Mouse (Mus musculus) G1E (cell line): ENCODE results near the gene Otop1.

Experiments used
- CTCF ChIP-seq: IDR thresholded peaks from 2 replicates; pipeline ENCODE4 v1.5.1; 2012; ENCODE audit warnings: low read depth, low read length, inconsistent platforms, mixed read lengths
- GATA2 ChIP-seq: IDR thresholded peaks from 2 replicates; pipeline ENCODE4 v1.6.1; 2012; ENCODE audit warnings: low read depth, low read length, inconsistent platforms, borderline replicate concordance
- POLR2AphosphoS5 ChIP-seq: IDR thresholded peaks from 2 replicates; pipeline ENCODE4 v1.6.1; 2012; ENCODE audit warnings: low read depth, low read length, inconsistent platforms; ENCODE audit not compliant: insufficient replicate concordance
- TAL1 ChIP-seq: conservative IDR thresholded peaks from 2 replicates; pipeline ENCODE4 v1.6.1; 2012; ENCODE audit warnings: low read depth, low read length, inconsistent platforms, mixed read lengths

DNA sequence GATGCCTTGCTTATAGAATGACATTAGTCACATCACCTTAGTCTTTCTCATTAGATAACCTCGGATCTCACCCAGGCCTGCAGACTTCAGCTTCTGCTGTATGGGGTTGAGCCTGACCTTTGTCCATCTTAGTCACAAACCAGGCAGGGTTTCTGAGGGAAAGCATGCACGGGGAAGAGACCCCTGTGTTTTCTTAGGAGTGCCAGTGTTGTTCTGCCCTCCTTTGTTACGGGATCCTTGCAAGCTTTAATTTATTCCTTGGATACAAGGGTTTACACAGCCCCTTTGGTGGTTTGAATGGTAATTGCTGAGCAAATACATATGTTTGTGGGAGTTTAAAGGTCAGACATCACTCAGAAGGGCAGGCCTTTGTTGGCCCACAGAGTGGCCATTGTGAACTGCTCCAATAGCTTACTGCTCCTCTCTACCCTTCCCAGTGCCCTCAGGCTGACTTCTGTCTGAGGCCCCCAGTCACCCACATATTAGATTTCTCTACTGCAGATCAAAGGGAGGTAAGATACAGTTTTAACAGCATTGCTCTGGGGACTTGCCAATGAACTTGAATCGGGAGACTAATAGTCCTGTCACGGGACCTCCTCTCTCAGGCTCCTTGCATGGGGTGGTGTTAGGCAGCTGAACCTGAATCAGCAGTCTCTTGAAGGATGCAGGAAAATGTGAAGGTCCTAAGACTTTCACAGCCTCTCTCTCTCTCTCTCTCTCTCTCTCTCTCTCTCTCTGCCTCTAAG lies 34.9 kb upstream of the Otop1 start:
- TF ChIP-seq CTCF (no peak), GATA2 (no peak), TAL1 (no peak), POLR2AphosphoS5 (no peak)
